Mouse (Mus musculus): ENCODE measurements around the gene Fam104a. TPM values are rescaled to one million over a fixed set of nuclear protein-coding genes. Genes with fewer than 3 reads are reported as not detected.
A peak's percentile ranks its signal among the peaks of the same experiment; 100 is the strongest.
"Not testable (repeated sequence)": the region's sequence is repeated elsewhere in the genome, so short reads cannot be mapped to it uniquely, and the experiment has no call there.

Fam104a gene
- total RNA-seq, 4 experiments from 2014 or later, result 26.8 to 28.6 (median 27.6) TPM

GRCm38 (mm10) chr11:113666205-113666604, 17.8 kb downstream of the Fam104a start:
- no peak for DNase-seq (ENCODE audit: low spot score in 2 of 2)

- no peak for DNase-seq (ENCODE audit: low spot score in 2 of 2)
Observed at GRCm38 (mm10) chr11:113664279-113664678, 19.7 kb downstream of the Fam104a start.

- DNase-seq (ENCODE audit: low spot score in 2 of 2), result no peak
Observed at GRCm38 (mm10) chr11:113661835-113662351, 22.1 kb downstream of the Fam104a start.

DNA sequence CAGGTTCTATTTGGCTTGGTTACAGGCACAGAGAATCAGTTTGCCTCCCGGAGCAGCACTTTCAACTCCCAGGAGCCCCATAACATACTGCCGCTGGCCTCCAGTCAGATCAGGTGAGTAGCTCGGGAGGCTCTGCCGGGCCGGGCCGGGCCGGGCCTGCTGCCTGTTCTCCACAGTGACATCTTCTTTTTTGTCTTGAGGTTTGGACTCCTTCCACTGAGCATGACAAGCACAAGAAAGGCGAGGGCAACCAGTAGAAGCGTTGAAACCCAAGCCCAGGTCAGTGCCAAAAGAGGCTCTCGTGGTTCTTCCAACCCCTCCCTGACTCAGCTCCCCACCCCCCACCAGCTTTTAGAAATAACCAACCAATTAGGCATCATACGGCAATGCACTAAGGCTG, 23.0 kb downstream of the Fam104a start:
- DNase-seq (ENCODE audit: low spot score in 2 of 2), result no peak

DNA sequence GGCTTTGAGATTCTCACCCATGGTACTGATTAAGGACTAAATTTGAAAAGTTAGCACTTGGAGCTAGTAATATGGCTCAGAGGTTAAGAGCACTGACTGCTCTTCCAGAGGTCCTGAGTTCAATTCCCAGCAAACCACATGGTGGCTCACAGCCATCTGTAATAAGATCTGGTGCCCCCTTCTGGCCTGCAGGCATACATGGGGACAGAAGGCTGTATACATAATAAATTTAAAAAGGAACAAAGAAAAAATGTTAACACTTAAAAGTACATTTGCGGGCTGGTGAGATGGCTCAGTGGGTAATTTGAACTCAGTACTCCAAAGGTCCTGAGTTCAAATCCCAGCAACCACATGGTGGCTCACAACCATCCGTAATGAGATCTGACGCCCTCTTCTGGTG, 23.7 kb downstream of the Fam104a start:
- not testable (repeated sequence) for DNase-seq (ENCODE audit: low spot score in 2 of 2)

DNA sequence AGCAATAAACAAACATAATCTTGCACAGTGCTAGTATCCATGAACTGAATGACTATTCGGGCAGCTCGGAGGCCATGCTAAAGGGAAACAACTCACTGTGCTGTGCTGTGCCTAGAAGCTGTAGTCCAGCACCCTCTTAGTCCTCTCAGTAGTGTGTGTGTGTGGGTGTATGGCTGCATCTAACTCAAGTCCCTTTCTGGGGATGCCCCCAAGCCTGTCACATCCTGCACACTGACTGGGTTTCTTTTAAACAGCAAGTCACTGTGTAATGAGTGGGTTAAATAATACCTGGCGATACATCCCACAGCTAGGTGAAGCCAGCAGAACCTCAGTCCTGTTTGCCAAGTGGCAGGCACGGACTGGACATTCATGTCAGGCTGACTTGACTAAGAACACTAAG, 25.2 kb downstream of the Fam104a start:
- DNase-seq (ENCODE audit: low spot score in 2 of 2), result no peak

DNA sequence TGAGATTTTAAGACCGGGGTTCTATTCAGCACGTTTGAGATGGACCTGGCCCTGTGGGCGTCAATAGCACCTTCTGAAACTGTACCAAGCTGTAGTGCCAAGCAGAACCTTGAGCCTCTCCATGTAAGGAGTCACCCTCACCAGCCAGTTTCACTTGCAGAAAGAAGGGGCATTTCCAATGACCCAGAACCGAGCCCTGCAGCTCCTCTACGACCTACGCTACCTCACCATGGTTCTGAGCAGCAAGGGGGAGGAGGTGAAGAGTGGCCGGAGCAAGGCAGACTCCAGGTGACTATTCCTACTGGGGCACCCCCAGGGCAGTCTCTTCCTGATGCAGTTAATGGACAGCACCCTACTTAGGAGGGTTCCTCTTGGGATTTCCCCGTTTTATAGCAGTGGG, 25.6 kb downstream of the Fam104a start:
- DNase-seq (ENCODE audit: low spot score in 2 of 2), result no peak

- no peak for DNase-seq (ENCODE audit: low spot score in 2 of 2)
Observed at GRCm38 (mm10) chr11:113657221-113657620, 26.7 kb downstream of the Fam104a start.

DNA sequence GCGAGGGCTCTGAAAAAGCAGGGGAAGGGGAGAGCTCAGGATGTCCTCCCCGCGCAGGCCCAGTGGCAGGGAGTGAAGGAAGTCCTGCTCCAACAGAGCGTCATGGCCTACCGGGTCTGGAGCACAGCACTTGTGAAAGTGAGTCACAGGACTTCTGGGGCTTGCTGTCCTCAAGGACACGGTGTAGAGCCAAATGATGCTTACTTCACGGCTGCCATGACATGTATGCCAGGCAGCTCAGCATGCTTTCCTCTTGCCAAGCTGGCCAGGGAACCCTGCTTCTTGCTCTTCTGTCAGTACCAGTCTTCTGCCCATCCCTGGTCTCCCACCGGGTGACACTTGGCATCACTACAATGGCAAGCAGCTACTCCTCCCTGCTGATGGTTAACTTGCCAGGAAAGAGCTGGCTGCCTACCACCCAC, 27.4 kb downstream of the Fam104a start:
- DNase-seq (ENCODE audit: low spot score in 2 of 2), result no peak

DNA sequence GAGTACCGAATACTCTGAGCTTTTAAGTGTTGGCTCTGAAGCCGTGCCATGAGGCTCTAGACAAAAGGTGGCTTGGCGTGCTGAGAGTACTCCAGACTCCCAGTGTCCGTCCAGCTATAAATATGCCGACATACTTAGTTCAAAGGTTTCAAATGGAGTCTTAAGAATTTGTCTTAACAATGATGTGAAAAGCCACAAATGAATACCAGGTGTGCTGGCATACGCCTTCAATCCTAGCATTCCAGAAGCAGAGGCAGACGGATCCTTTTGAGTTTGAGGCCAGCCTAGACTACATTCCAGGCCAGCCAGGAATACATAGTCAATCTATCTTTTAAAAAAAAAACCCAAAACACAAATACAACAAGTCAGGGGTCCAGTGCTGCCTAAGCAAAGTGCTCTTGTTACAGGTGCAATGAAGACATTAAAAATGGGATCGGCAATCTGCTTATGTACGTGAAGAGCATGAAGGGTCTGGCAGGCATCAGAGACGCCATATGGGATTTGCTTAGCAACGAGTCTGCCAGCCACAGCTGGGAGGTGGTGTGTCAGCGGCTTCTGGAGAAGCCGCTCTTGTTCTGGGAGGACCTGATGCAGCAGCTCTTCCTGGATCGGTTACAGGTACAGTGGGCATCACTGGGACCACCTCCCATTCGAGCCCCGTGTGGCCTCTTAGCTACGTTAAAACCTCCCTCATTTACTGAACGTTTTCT, 29.2 kb downstream of the Fam104a start:
- peak; percentile 33 to 61 for DNase-seq (ENCODE audit: low spot score in 2 of 2)

GRCm38 (mm10) chr11:113654105-113654504, 29.9 kb downstream of the Fam104a start:
- DNase-seq (ENCODE audit: low spot score in 2 of 2), result no peak

DNA sequence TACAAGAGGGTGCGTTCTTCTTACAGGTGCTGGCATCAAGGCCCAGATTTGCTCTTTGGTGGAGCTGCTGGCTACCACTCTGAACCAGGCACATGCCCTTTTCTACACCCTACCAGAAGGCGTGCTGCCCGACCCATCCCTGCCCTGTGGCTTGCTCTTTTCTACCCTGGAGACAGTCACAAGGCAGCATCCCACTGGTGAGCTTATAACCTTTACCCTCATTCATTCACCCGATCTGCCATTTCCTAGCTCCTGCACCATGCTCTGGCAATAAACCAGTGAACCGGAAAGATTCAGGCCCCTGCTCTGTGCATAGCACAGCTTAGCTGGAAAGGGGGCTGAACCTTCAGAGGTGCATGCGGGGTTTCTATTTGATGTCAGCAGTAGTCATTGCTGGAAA, 31.4 kb downstream of the Fam104a start:
- no peak for DNase-seq (ENCODE audit: low spot score in 2 of 2)

DNA sequence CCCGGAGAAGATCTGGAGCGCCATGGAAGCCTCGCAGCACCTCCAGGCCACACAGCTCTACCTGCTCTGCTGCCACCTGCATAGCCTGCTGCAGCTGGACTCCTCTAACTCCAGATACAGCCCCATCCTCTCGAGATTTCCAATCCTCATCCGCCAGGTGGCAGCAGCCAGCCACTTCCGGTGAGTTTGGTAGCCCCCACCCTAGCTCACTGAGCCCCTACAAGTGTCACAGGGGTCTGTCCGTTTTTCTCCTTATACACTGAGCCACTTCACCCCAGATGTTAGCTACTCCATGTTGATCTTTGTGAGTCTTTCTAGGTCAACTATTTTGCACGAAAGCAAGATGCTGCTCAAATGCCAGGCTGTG, 32.1 kb downstream of the Fam104a start:
- DNase-seq (ENCODE audit: low spot score in 2 of 2), result peak in 1 of 2 experiments; percentile 35

GRCm38 (mm10) chr11:113651206-113651906, 32.6 kb downstream of the Fam104a start:
- peak in 1 of 2 experiments; percentile 31 for DNase-seq (ENCODE audit: low spot score in 2 of 2)

- peak; percentile 26 to 56 for DNase-seq (ENCODE audit: low spot score in 2 of 2)
Observed at GRCm38 (mm10) chr11:113649353-113650210, 34.4 kb downstream of the Fam104a start, which contains the start of gene Slc39a11. Gene Slc39a11, minus strand, starts transcription at chr11:113650079.

GRCm38 (mm10) chr11:113648690-113649352, 35.1 kb downstream of the Fam104a start, which contains the start of gene Cog1:
Gene Cog1, plus strand, starts transcription at chr11:113649169.
- DNase-seq (ENCODE audit: low spot score in 2 of 2), result no peak

DNA sequence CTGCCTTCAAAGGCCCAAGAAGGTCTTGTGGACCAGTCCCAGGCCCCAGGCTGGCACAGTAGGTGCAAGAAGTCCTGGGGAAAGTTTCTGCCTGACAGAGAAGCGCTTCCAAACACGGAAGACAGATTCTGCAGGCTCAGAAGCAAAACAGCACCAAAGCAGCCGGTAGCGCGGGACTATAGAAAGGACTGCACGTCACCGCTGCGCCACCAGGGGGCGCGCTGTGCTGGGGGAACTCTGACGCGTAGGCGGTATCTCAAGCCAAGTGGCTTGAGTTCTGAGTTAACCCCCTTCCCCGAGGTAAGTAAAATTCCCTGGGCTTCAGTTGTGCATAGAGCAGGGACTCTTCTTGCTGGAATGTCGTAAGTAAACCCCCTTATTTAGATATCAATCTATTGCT, 35.8 kb downstream of the Fam104a start:
- peak; percentile 61 to 71 for DNase-seq (ENCODE audit: low spot score in 2 of 2)

- DNase-seq (ENCODE audit: low spot score in 2 of 2), result no peak
Observed at GRCm38 (mm10) chr11:113645181-113645580, 38.8 kb downstream of the Fam104a start.

DNA sequence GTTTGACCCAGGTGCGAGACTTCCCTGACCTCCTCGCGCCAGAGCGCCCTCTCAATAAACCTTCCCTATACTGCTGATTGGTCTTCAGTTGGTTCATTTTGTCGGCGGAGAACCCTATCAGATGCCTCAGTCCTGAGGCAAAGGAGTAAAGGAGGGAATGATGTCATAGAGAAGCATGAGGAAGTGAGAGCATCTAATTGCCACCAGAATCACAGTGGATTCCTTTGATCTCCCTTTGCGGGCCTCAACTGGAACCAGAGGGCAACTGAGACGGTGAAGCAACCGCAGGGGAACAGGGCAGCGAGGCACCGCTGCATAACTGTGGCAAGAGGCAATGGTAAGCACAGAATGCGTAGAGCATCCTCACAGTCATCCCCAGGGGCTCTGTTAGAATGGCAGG, 45.3 kb downstream of the Fam104a start:
- DNase-seq (ENCODE audit: low spot score in 2 of 2), result no peak

GRCm38 (mm10) chr11:113634699-113635121, 49.2 kb downstream of the Fam104a start:
- peak in 1 of 2 experiments; percentile 36 for DNase-seq (ENCODE audit: low spot score in 2 of 2)

GRCm38 (mm10) chr11:113633398-113633797, 50.6 kb downstream of the Fam104a start:
- no peak for DNase-seq (ENCODE audit: low spot score in 2 of 2)
